Mouse (Mus musculus) T-cell, adult 2 months (primary cell): Measurements from ENCODE around the gene Plekhm3.

Experiments
- DNase-seq: peaks from one replicate; pipeline ENCODE4 v3.0.0; 2022; ENCODE audit warnings: low spot score

Gene Plekhm3

GRCm38 (mm10) chr1:64773305-64773704 lies 183.3 kb downstream of the Plekhm3 start:
- no peak for DNase-seq

- no peak for DNase-seq
Observed at GRCm38 (mm10) chr1:64770169-64770568, 186.5 kb downstream of the Plekhm3 start.

GRCm38 (mm10) chr1:64761646-64762045 lies 195.0 kb downstream of the Plekhm3 start:
- no peak for DNase-seq

GRCm38 (mm10) chr1:64757766-64758165 lies 198.9 kb downstream of the Plekhm3 start:
- DNase-seq = no peak

- no peak for DNase-seq
Observed at GRCm38 (mm10) chr1:64757254-64757653, 199.4 kb downstream of the Plekhm3 start.

- DNase-seq = no peak
Observed at GRCm38 (mm10) chr1:64756640-64757030, 200.0 kb downstream of the Plekhm3 start.

- no peak for DNase-seq
Observed at GRCm38 (mm10) chr1:64755971-64756639, 200.5 kb downstream of the Plekhm3 start.

- no peak for DNase-seq
Observed at GRCm38 (mm10) chr1:64754658-64755057, 202.0 kb downstream of the Plekhm3 start.

- DNase-seq = no peak
Observed at GRCm38 (mm10) chr1:64753668-64754067, 203.0 kb downstream of the Plekhm3 start.

- DNase-seq = no peak
Observed at GRCm38 (mm10) chr1:64753109-64753508, 203.5 kb downstream of the Plekhm3 start.

GRCm38 (mm10) chr1:64744616-64745015 lies 212.0 kb downstream of the Plekhm3 start:
- DNase-seq = no peak

- no peak for DNase-seq
Observed at GRCm38 (mm10) chr1:64742741-64743408, 213.7 kb downstream of the Plekhm3 start.

GRCm38 (mm10) chr1:64738661-64739082 lies 218.0 kb downstream of the Plekhm3 start:
- peak; percentile 37 for DNase-seq

- DNase-seq = no peak
Observed at GRCm38 (mm10) chr1:64738180-64738555, 218.5 kb downstream of the Plekhm3 start.

- DNase-seq = peak; percentile 71
Observed at GRCm38 (mm10) chr1:64737502-64738179, 219.0 kb downstream of the Plekhm3 start, which contains the start of gene Fzd5. Fzd5 (minus strand) TSS chr1:64737751.

GRCm38 (mm10) chr1:64736681-64737501 lies 219.7 kb downstream of the Plekhm3 start:
- DNase-seq = no peak
